Comparison of ENCODE assay signal across 9 mouse cellular contexts in the genomic region with DNA sequence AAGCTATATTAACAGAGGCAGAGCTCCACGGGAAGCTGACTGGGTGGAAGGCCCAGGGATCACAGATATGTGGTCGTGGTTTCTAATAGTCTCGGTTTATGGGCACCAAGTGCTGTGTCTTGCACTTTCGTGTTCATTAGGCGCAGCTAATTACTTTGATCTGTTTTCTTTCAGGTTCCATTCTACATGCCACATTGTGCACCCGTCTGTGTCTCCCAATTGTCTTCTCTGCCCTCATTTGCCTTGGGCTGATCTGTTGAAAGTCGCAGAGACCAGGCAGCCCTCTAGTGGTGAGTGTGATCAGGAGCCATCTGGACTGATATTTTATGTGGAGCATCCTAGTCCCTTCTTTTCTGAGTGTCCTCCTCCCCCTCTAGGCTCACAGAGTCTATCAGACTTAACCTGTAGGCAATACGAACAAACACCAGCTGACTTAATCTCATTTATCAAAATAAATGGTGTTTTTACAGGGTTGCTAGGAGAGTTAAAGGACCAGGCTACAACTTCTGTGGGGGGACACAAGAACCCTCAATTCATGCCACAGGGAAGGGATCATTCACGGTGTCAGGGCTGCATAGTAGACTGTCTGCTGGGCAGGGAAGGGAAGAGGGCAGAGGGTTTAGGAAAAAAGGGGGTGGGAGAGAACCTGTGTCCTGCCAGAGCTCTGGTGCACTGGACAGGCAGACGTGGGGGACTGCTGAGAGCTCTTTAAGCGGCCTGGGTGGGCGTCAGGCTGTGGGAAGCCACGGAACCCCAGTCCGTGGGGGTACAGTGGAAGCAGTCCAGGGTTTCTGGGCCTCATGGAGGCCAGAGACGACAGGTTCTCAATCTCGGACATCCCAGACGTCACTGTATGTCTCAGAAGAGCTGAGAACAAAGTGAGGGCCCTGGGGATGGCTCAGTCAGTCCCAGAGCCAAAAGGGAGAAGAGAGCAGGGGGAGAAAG. TPM values are rescaled to one million over a fixed set of nuclear protein-coding genes. Genes with fewer than 3 reads are reported as not detected.
DNase-seq lines count a peak whose midpoint lies in the region; ATAC-seq lines count a peak whose summit lies in the region.
"Had no signal": no experiment of that assay in that cellular context is flagged by ENCODE, and none has a peak within 500 bp of the region (broad histone marks: within the 10 kb centered on the region; RNA-seq: fewer than 3 reads in every experiment).

No protein-coding gene starts in this region.

- no peak overlapping the region for H3K27ac ChIP-seq in heart, embryonic 12.5 days (ENCODE audit: poor library complexity, severe bottlenecking)
- H3K27ac ChIP-seq in kidney, embryonic 14.5 days (ENCODE audit: low read depth, low read length) = no peak overlapping the region
- H3K27ac ChIP-seq: heart, embryonic 13.5 days had no signal

- no peak overlapping the region for H3K4me3 ChIP-seq in heart, embryonic 12.5 days
- H3K4me3 ChIP-seq in kidney, embryonic 14.5 days (ENCODE audit: low read length) = no peak overlapping the region
- H3K4me3 ChIP-seq: heart, embryonic 13.5 days had no signal

- H3K4me2 ChIP-seq in heart, embryonic 12.5 days = no peak overlapping the region
- no peak overlapping the region for H3K4me2 ChIP-seq in kidney, embryonic 14.5 days (replicated peaks; ENCODE audit: low read depth, low read length)
- H3K4me2 ChIP-seq: heart, embryonic 13.5 days had no signal

- H3K9me3 ChIP-seq in heart, embryonic 12.5 days (replicated peaks) = no peaks in the 10 kb centered on the region
- no peaks in the 10 kb centered on the region for H3K9me3 ChIP-seq in kidney, embryonic 14.5 days (ENCODE audit: control insufficient read depth, low read length)
- H3K9me3 ChIP-seq: heart, embryonic 13.5 days had no signal

- DNase-seq in heart, adult 11 months = peak; percentile 95
- peak; percentile 63 for DNase-seq in CD4-positive helper T cell, adult 2 months (ENCODE audit: low read depth, low spot score)
- peak; percentile 15 to 24 for DNase-seq in cerebellum, adult 18-20 months
- DNase-seq in gastrocnemius, adult 18-20 months (ENCODE audit: low spot score) = peak; percentile 68
- DNase-seq in spleen, adult 18-20 months = peak; percentile 29 to 45

- no peaks in the 10 kb centered on the region for H3K36me3 ChIP-seq in heart, embryonic 12.5 days
- no peaks in the 10 kb centered on the region for H3K36me3 ChIP-seq in kidney, embryonic 14.5 days (ENCODE audit: control insufficient read depth, insufficient read depth, low read length)
- H3K36me3 ChIP-seq: heart, embryonic 13.5 days had no signal

- no peaks in the 10 kb centered on the region for H3K4me1 ChIP-seq in heart, embryonic 12.5 days (replicated peaks)
- H3K4me1 ChIP-seq in kidney, embryonic 14.5 days (ENCODE audit: control insufficient read depth, insufficient read depth, low read length) = no peaks in the 10 kb centered on the region

- no peak overlapping the region for H3K9ac ChIP-seq in heart, embryonic 12.5 days
- no peak overlapping the region for H3K9ac ChIP-seq in kidney, embryonic 14.5 days (ENCODE audit: low read depth, low read length)
- H3K9ac ChIP-seq: heart, embryonic 13.5 days had no signal

- 69% methylated on average over 17 of the region's 17 CpGs for WGBS in heart, embryonic 12.5 days
- 68% methylated on average over 17 of the region's 17 CpGs for WGBS in kidney, embryonic 14.5 days

- ATAC-seq in heart, embryonic 12.5 days (ENCODE audit: insufficient number of reproducible peaks, low FRiP score) = no peak
- 0 out of 2 replicates have a peak, but pooled peaks have one; percentile 20 for ATAC-seq in kidney, embryonic 14.5 days (ENCODE audit: low FRiP score, low TSS enrichment)
- ATAC-seq in megakaryocyte, adult 5-6 weeks (ENCODE audit: poor library complexity, severe bottlenecking) = peak; percentile 47; the same call in 1 of the 2 replicates

- H3K27me3 ChIP-seq in heart, embryonic 12.5 days (replicated peaks) = no peaks in the 10 kb centered on the region
- no peaks in the 10 kb centered on the region for H3K27me3 ChIP-seq in kidney, embryonic 14.5 days (ENCODE audit: control insufficient read depth, insufficient read depth, low read length)
- H3K27me3 ChIP-seq: heart, embryonic 13.5 days had no signal

RNA-seq across cellular contexts. Expression of a gene that starts 18.2 kb away (rescaled TPM):
- polyA plus RNA-seq in heart, embryonic 12.5 days (2016; fragmentation: Nextera tagmentation; extraction: Ambion mirVana) = not detected in 2 replicates
- total RNA-seq in gastrocnemius, adult 18-20 months (2021) = under 1 TPM in 1 of 2 experiments, not detected in 1; 0.25 TPM
- polyA plus RNA-seq in kidney, embryonic 14.5 days (2014; fragmentation: Nextera tagmentation; extraction: Ambion mirVana) = not detected in 2 replicates
- 0.16 TPM in 1 of 2 replicates, not detected in the other for total RNA-seq in megakaryocyte, adult 5-6 weeks (2015)
- 0.44 and 0.65 TPM in 2 replicates for total RNA-seq in megakaryocyte, adult 5-6 weeks (2017)

Comparison
In these comparisons a context has a peak if more than half of its experiments do, and no peak if none do; other contexts are left out.
1. DNase-seq: peak in every context shown above with its lines; median percentile 95 in heart, adult 11 months; 68 in gastrocnemius, adult 18-20 months; 63 in CD4-positive helper T cell, adult 2 months; 37 in spleen, adult 18-20 months; 20 in cerebellum, adult 18-20 months.